Mouse (Mus musculus): ENCODE data around the gene Ttc16.

- TF ChIP-seq CTCF (conservative IDR thresholded peaks at IDR 0.05; ENCODE audit: insufficient read depth, insufficient read length, low read depth, low read length): no peak
- TF ChIP-seq POLR2A (IDR thresholded peaks at IDR 0.05; ENCODE audit: low read depth, low read length): no peak
Observed at GRCm38 (mm10) chr2:32722581-32722980, 52.9 kb downstream of the Ttc16 start.

Data from kidney, adult 2 months (tissue).